Mouse (Mus musculus) midbrain, embryonic 12.5 days (tissue): ENCODE results near the gene Lrp10. TPM values are rescaled to one million over a fixed set of nuclear protein-coding genes. Genes with fewer than 3 reads are reported as not detected.
A peak's percentile ranks its signal among the peaks of the same experiment; 100 is the strongest.

Source experiments
- ATAC-seq: fragments of 200-750 bp; cut with Nextera tagmentation; 2 replicates; pipeline ENCODE4 v1.8.0; 2017; ENCODE audit warnings: low read depth, moderate TSS enrichment, moderate library complexity; ENCODE audit not compliant: low FRiP score
- H3K27ac ChIP-seq: fragments of 300-500 bp; sonication (generic); replicated peaks from 2 replicates; pipeline ENCODE4 v1.5.1; 2016; ENCODE audit warnings: mild to moderate bottlenecking
- H3K27me3 ChIP-seq: fragments of 300-500 bp; sonication (generic); 2 replicates; pipeline ENCODE4 v1.6.1; 2016; ENCODE audit warnings: mild to moderate bottlenecking
- H3K36me3 ChIP-seq: fragments of 300-500 bp; sonication (generic); 2 replicates; pipeline ENCODE4 v1.6.1; 2016
- H3K4me1 ChIP-seq: fragments of 300-500 bp; sonication (generic); 2 replicates; pipeline ENCODE4 v1.6.1; 2016
- H3K4me2 ChIP-seq: fragments of 300-500 bp; sonication (generic); replicated peaks from 2 replicates; pipeline ENCODE4 v1.6.1; 2016; ENCODE audit warnings: mild to moderate bottlenecking, moderate library complexity
- H3K4me3 ChIP-seq: fragments of 300-500 bp; sonication (generic); 2 replicates; pipeline ENCODE4 v1.5.1; 2016; ENCODE audit warnings: mild to moderate bottlenecking
- H3K9ac ChIP-seq: fragments of 300-500 bp; sonication (generic); replicated peaks from 2 replicates; pipeline ENCODE4 v1.6.1; 2016; ENCODE audit warnings: mild to moderate bottlenecking, moderate library complexity
- H3K9me3 ChIP-seq: fragments of 300-500 bp; sonication (generic); 2 replicates; pipeline ENCODE4 v1.6.1; 2016; ENCODE audit warnings: mild to moderate bottlenecking
- WGBS: fragments of 180-500 bp; shearing (Covaris S2); methylation state at CpG from one replicate; pipeline ENCODE4 v1.1.7; 2016; 5-methylcytosine and 5-hydroxymethylcytosine counted together
- polyA plus RNA-seq: library from polyadenylated mRNA; unstranded; fragments of >200 nt; fragmentation: Nextera tagmentation; extraction: Ambion mirVana; gene quantifications from 2 replicates; pipeline ENCODE4 v1.2.1, GENCODE M21; 2016

The Lrp10 gene
- polyA plus RNA-seq, 1 experiment from 2014 or later = 31.1 TPM

GRCm38 (mm10) chr14:54509774-54510173, 45.8 kb downstream of the Lrp10 start:
- 93% methylated on average over 9 of the region's 9 CpGs for WGBS
- no peaks in the 10 kb centered on the region for H3K27me3 ChIP-seq
- peaks cover 82% of the 10 kb centered on the region for H3K36me3 ChIP-seq
- no peak overlapping the region for H3K4me3 ChIP-seq
- no peak overlapping the region for H3K27ac ChIP-seq
- H3K4me1 ChIP-seq = no peaks in the 10 kb centered on the region
- no peak overlapping the region for H3K4me2 ChIP-seq
- H3K9ac ChIP-seq = no peak overlapping the region
- no peaks in the 10 kb centered on the region for H3K9me3 ChIP-seq
- no peak for ATAC-seq

DNA sequence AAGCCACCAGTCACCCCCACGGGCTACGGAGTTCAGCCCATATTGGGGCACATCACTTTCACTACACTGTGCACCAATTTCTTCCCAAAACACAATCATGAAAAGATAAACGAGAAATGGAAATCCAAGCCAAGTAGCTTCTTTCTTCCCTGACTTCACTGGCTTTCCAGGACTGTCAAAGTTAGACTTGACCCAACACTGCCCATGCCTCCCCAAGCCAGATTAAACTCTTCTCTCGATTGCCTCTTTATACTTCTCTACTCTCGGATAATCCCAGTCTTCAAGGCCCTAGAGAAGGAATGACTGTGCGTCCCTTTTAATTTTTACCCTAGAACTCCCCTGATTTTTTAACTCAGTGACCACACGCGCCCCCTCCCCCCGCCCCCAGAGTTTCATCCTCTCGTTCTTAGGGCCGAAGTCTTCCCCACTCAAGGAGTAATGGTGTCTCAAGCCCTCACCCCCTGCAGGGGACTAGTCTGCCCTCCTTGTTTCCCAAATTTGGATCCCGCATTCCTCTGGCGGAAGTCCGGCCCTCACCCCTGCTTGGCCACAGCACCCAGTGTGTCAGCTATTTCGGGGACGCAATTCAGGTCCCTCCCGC, 52.9 kb downstream of the Lrp10 start:
- Histone ChIP-seq H3K27me3 (no peaks in the 10 kb centered on the region), H3K4me1 (peaks cover 17% of the 10 kb centered on the region), H3K4me2 (peak overlapping the region; percentile 70), H3K36me3 (peaks cover 35% of the 10 kb centered on the region), H3K9me3 (no peaks in the 10 kb centered on the region), H3K4me3 (peak overlapping the region; percentile 72), H3K27ac (peak overlapping the region; percentile 76), H3K9ac (peak overlapping the region; percentile 77)
- WGBS = 4% methylated on average over 17 of the region's 17 CpGs
- no peak for ATAC-seq

Other genes with a start within 250 kb of the Lrp10 start
- gene Dad1, start 210.0 kb upstream of the Lrp10 start, polyA plus RNA-seq = 220 and 224 TPM in 2 replicates
- 36.6 and 38.3 TPM in 2 replicates for gene Abhd4, start 209.9 kb upstream of the Lrp10 start, polyA plus RNA-seq
- gene Olfr49, start 179.2 kb upstream of the Lrp10 start, polyA plus RNA-seq = not detected in 2 replicates
- 42.3 and 48.3 TPM in 2 replicates for gene Oxa1l, start 103.3 kb upstream of the Lrp10 start, polyA plus RNA-seq
- gene Slc7a7, start 46.4 kb upstream of the Lrp10 start, polyA plus RNA-seq = 3.9 and 4.7 TPM in 2 replicates
- 262 and 264 TPM in 2 replicates for gene Mrpl52, start 37.2 kb upstream of the Lrp10 start, polyA plus RNA-seq
- gene Mmp14, start 32.5 kb upstream of the Lrp10 start, polyA plus RNA-seq = 84.8 and 88.6 TPM in 2 replicates
- gene Rem2, start 12.0 kb downstream of the Lrp10 start, polyA plus RNA-seq = 42.6 and 44.9 TPM in 2 replicates
- gene Prmt5, start 53.4 kb downstream of the Lrp10 start, polyA plus RNA-seq = 117 and 119 TPM in 2 replicates
- gene Haus4, start 90.5 kb downstream of the Lrp10 start, polyA plus RNA-seq = 32.4 and 35.0 TPM in 2 replicates
- 41.6 and 46.6 TPM in 2 replicates for gene Ajuba, start 113.4 kb downstream of the Lrp10 start, polyA plus RNA-seq
- gene 4931414P19Rik, start 141.9 kb downstream of the Lrp10 start, polyA plus RNA-seq = 8.2 and 10.4 TPM in 2 replicates
- 363 and 400 TPM in 2 replicates for gene Psmb5, start 153.9 kb downstream of the Lrp10 start, polyA plus RNA-seq
- not detected in 2 replicates for gene Psmb11, start 157.3 kb downstream of the Lrp10 start, polyA plus RNA-seq
- gene Gm17606, start 176.8 kb downstream of the Lrp10 start, polyA plus RNA-seq = not detected in 2 replicates
- gene Cdh24, start 177.2 kb downstream of the Lrp10 start, polyA plus RNA-seq = 9.7 and 10.7 TPM in 2 replicates
- gene 1700123O20Rik, start 222.1 kb downstream of the Lrp10 start, polyA plus RNA-seq = 84.9 and 89.0 TPM in 2 replicates
- gene Acin1, start 222.8 kb downstream of the Lrp10 start, polyA plus RNA-seq = 176 and 178 TPM in 2 replicates
- 0.09 and 0.11 TPM in 2 replicates for gene Gm29776, start 234.7 kb downstream of the Lrp10 start, polyA plus RNA-seq
- 0.38 TPM in 1 of 2 replicates, not detected in the other for gene Cebpe, start 248.0 kb downstream of the Lrp10 start, polyA plus RNA-seq